9 mouse cellular contexts compared by ENCODE assay signal in the genomic region with DNA sequence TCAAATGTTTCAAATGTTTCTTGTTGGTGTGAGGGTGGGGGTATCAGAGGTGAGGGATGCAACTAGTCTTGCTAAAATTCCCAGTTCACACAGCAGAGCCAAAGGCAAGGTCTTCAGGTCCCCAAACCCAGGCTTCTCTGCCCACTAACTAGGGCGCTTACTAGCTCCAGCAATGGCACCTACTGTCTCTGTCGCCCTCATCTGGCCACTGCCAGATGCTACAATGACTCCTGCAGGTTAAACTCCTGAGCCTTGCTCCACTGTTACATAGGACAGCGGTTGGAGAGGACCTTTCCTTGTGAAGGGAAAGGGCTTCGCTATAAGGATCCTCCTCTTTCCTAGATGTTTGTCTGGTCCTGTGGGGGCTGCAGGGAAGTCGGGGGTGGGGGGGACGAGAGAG. TPM values are rescaled to one million over a fixed set of nuclear protein-coding genes. Genes with fewer than 3 reads are reported as not detected.
DNase-seq lines count a peak whose midpoint lies in the region; ATAC-seq and TF ChIP-seq lines count a peak whose summit lies in the region.
"Had no signal": no experiment of that assay in that cellular context is flagged by ENCODE, and none has a peak within 500 bp of the region (broad histone marks: within the 10 kb centered on the region; RNA-seq: fewer than 3 reads in every experiment).

No protein-coding gene starts in this region.

- H3K27ac ChIP-seq in hindbrain, embryonic 14.5 days, result no peak overlapping the region
- H3K27ac ChIP-seq in hindbrain, embryonic 16.5 days (ENCODE audit: low read depth, low read length), result no peak overlapping the region
- H3K27ac ChIP-seq in limb, embryonic 14.5 days (replicated peaks; ENCODE audit: low read depth, low read length), result no peak overlapping the region
- H3K27ac ChIP-seq: embryonic facial prominence, embryonic 15.5 days had no signal

- no peak overlapping the region for H3K9ac ChIP-seq in hindbrain, embryonic 14.5 days
- no peak overlapping the region for H3K9ac ChIP-seq in hindbrain, embryonic 16.5 days (ENCODE audit: low read depth, low read length)
- H3K9ac ChIP-seq in limb, embryonic 14.5 days (ENCODE audit: low read depth, low read length, severe bottlenecking), result no peak overlapping the region
- H3K9ac ChIP-seq: embryonic facial prominence, embryonic 15.5 days had no signal

- no peaks in the 10 kb centered on the region for H3K9me3 ChIP-seq in hindbrain, embryonic 14.5 days (ENCODE audit: control insufficient read depth, low read length)
- H3K9me3 ChIP-seq in hindbrain, embryonic 16.5 days (ENCODE audit: control insufficient read depth, low read length), result no peaks in the 10 kb centered on the region
- no peaks in the 10 kb centered on the region for H3K9me3 ChIP-seq in limb, embryonic 14.5 days (ENCODE audit: control insufficient read depth, low read length)
- H3K9me3 ChIP-seq: embryonic facial prominence, embryonic 15.5 days had no signal

- DNase-seq in hindbrain, embryonic 14.5 days (ENCODE audit: low spot score), result peak; percentile 67
- peak; percentile 72 for DNase-seq in MN1 (ENCODE audit: low spot score)
- DNase-seq in induced T-regulatory cell, adult 2 months (ENCODE audit: low read depth), result peak; percentile 81
- peak; percentile 60 for DNase-seq in limb, embryonic 14.5 days (ENCODE audit: low spot score)
- DNase-seq in thymus, postnatal 14 days, result peak; percentile 80

- 14% methylated on average over 6 of the region's 6 CpGs for WGBS in hindbrain, embryonic 14.5 days
- WGBS in hindbrain, embryonic 16.5 days, result 14% methylated on average over 6 of the region's 6 CpGs
- 14% methylated on average over 6 of the region's 6 CpGs for WGBS in limb, embryonic 14.5 days

- H3K4me3 ChIP-seq in hindbrain, embryonic 14.5 days (replicated peaks; ENCODE audit: low read length), result no peak overlapping the region
- no peak overlapping the region for H3K4me3 ChIP-seq in hindbrain, embryonic 16.5 days (ENCODE audit: low read length)
- H3K4me3 ChIP-seq in limb, embryonic 14.5 days (replicated peaks; ENCODE audit: low read length), result no peak overlapping the region
- H3K4me3 ChIP-seq: embryonic facial prominence, embryonic 15.5 days had no signal

- no peaks in the 10 kb centered on the region for H3K27me3 ChIP-seq in hindbrain, embryonic 14.5 days (ENCODE audit: control insufficient read depth, insufficient read depth, low read length)
- H3K27me3 ChIP-seq in hindbrain, embryonic 16.5 days (replicated peaks; ENCODE audit: control insufficient read depth, insufficient read depth, low read length), result no peaks in the 10 kb centered on the region
- no peaks in the 10 kb centered on the region for H3K27me3 ChIP-seq in limb, embryonic 14.5 days (ENCODE audit: control insufficient read depth, insufficient read depth, low read length)

- no peak overlapping the region for H3K4me2 ChIP-seq in hindbrain, embryonic 14.5 days (replicated peaks)
- no peak overlapping the region for H3K4me2 ChIP-seq in hindbrain, embryonic 16.5 days (ENCODE audit: low read length)
- no peak overlapping the region for H3K4me2 ChIP-seq in limb, embryonic 14.5 days (replicated peaks; ENCODE audit: low read depth, low read length, severe bottlenecking)
- H3K4me2 ChIP-seq: embryonic facial prominence, embryonic 15.5 days had no signal

- no peak for ATAC-seq in hindbrain, embryonic 14.5 days (ENCODE audit: low FRiP score)
- no peak for ATAC-seq in hindbrain, embryonic 16.5 days
- peak; percentile 58 for ATAC-seq in common myeloid progenitor, adult 5-6 weeks (replicated peaks; ENCODE audit: low read depth, poor library complexity, severe bottlenecking)
- ATAC-seq in limb, embryonic 14.5 days (ENCODE audit: low FRiP score, low read depth), result no peak; the same call in 1 of the 2 replicates
- peak; percentile 77 for ATAC-seq in neutrophil, adult 5-6 weeks (ENCODE audit: extremely low read depth, insufficient number of reproducible peaks, low FRiP score, poor library complexity, severe bottlenecking)

- no peak for TF ChIP-seq POLR2A in limb, embryonic 14.5 days (IDR thresholded peaks at IDR 0.05; ENCODE audit: borderline replicate concordance, extremely low read depth, insufficient read depth, insufficient read length)

- H3K4me1 ChIP-seq in hindbrain, embryonic 14.5 days (replicated peaks; ENCODE audit: control insufficient read depth, insufficient read depth, low read length), result no peaks in the 10 kb centered on the region
- no peaks in the 10 kb centered on the region for H3K4me1 ChIP-seq in hindbrain, embryonic 16.5 days (ENCODE audit: control insufficient read depth, insufficient read depth, low read depth, low read length)
- no peaks in the 10 kb centered on the region for H3K4me1 ChIP-seq in limb, embryonic 14.5 days (ENCODE audit: control insufficient read depth, insufficient read depth, low read length)

- no peaks in the 10 kb centered on the region for H3K36me3 ChIP-seq in hindbrain, embryonic 14.5 days (replicated peaks; ENCODE audit: control insufficient read depth, insufficient read depth)
- H3K36me3 ChIP-seq in hindbrain, embryonic 16.5 days (ENCODE audit: control insufficient read depth, insufficient read depth, low read length), result no peaks in the 10 kb centered on the region
- no peaks in the 10 kb centered on the region for H3K36me3 ChIP-seq in limb, embryonic 14.5 days (ENCODE audit: control insufficient read depth, insufficient read depth, low read length)
- H3K36me3 ChIP-seq: embryonic facial prominence, embryonic 15.5 days had no signal

RNA-seq across cellular contexts. Expression of a gene that starts 2.1 kb away (rescaled TPM):
- 0.46 and 0.48 TPM in 2 replicates for polyA plus RNA-seq in hindbrain, embryonic 14.5 days (2014; fragmentation: Nextera tagmentation; extraction: Ambion mirVana)
- polyA plus RNA-seq in hindbrain, embryonic 16.5 days (2015; fragmentation: Nextera tagmentation; extraction: Ambion mirVana), result 0.31 and 0.45 TPM in 2 replicates
- 9.4 and 14.6 TPM in 2 replicates for total RNA-seq in common myeloid progenitor, adult 5-6 weeks (2017)
- 1.8 and 2.1 TPM in 2 replicates for polyA plus RNA-seq in limb, embryonic 14.5 days (2012; rRNA removed)
- 1.9 and 2.2 TPM in 2 replicates for polyA plus RNA-seq in limb, embryonic 14.5 days (2014; fragmentation: Nextera tagmentation; extraction: Ambion mirVana)
- total RNA-seq in neutrophil, adult 5-6 weeks (2017), result 2.4 and 2.6 TPM in 2 replicates

RNA-seq across cellular contexts. Expression of a gene that starts 17.8 kb away (rescaled TPM):
- 13.9 and 18.1 TPM in 2 replicates for polyA plus RNA-seq in hindbrain, embryonic 14.5 days (2014; fragmentation: Nextera tagmentation; extraction: Ambion mirVana)
- 35.8 TPM in 2 replicates for polyA plus RNA-seq in hindbrain, embryonic 16.5 days (2015; fragmentation: Nextera tagmentation; extraction: Ambion mirVana)
- total RNA-seq in common myeloid progenitor, adult 5-6 weeks (2017), result 1.6 and 1.8 TPM in 2 replicates
- polyA plus RNA-seq in limb, embryonic 14.5 days (2012; rRNA removed), result 11.1 and 11.4 TPM in 2 replicates
- 5.5 and 5.8 TPM in 2 replicates for polyA plus RNA-seq in limb, embryonic 14.5 days (2014; fragmentation: Nextera tagmentation; extraction: Ambion mirVana)
- total RNA-seq in neutrophil, adult 5-6 weeks (2017), result 5.1 and 6.3 TPM in 2 replicates

RNA-seq across cellular contexts. Expression of a gene that starts 40.1 kb away (rescaled TPM):
- 2.0 TPM in 2 replicates for polyA plus RNA-seq in hindbrain, embryonic 14.5 days (2014; fragmentation: Nextera tagmentation; extraction: Ambion mirVana)
- 1.8 and 2.3 TPM in 2 replicates for polyA plus RNA-seq in hindbrain, embryonic 16.5 days (2015; fragmentation: Nextera tagmentation; extraction: Ambion mirVana)
- 42.5 and 60.0 TPM in 2 replicates for total RNA-seq in common myeloid progenitor, adult 5-6 weeks (2017)
- polyA plus RNA-seq in limb, embryonic 14.5 days (2012; rRNA removed), result 2.6 and 2.7 TPM in 2 replicates
- 2.3 TPM in 2 replicates for polyA plus RNA-seq in limb, embryonic 14.5 days (2014; fragmentation: Nextera tagmentation; extraction: Ambion mirVana)
- 240 and 251 TPM in 2 replicates for total RNA-seq in neutrophil, adult 5-6 weeks (2017)

RNA-seq across cellular contexts. Expression of a gene that starts 46.6 kb away (rescaled TPM):
- 8.5 and 9.3 TPM in 2 replicates for polyA plus RNA-seq in hindbrain, embryonic 14.5 days (2014; fragmentation: Nextera tagmentation; extraction: Ambion mirVana)
- 8.3 and 9.2 TPM in 2 replicates for polyA plus RNA-seq in hindbrain, embryonic 16.5 days (2015; fragmentation: Nextera tagmentation; extraction: Ambion mirVana)
- 12.4 and 15.4 TPM in 2 replicates for total RNA-seq in common myeloid progenitor, adult 5-6 weeks (2017)
- polyA plus RNA-seq in limb, embryonic 14.5 days (2012; rRNA removed), result 6.3 and 7.1 TPM in 2 replicates
- polyA plus RNA-seq in limb, embryonic 14.5 days (2014; fragmentation: Nextera tagmentation; extraction: Ambion mirVana), result 10.1 and 11.7 TPM in 2 replicates
- 17.4 and 18.7 TPM in 2 replicates for total RNA-seq in neutrophil, adult 5-6 weeks (2017)

Comparison
In these comparisons a context has a peak if more than half of its experiments do, and no peak if none do; other contexts are left out.
1. ATAC-seq: peak in common myeloid progenitor, adult 5-6 weeks (single experiment) and neutrophil, adult 5-6 weeks (single experiment); none in hindbrain, embryonic 14.5 days (single experiment), hindbrain, embryonic 16.5 days (single experiment) and limb, embryonic 14.5 days (single experiment).
2. Peak in every context shown above with its lines, with median percentiles within 50 percentile points of each other: DNase-seq.